Mouse (Mus musculus) C2C12 (cell line): ENCODE data around the gene Trp63.

Experiments
- CTCF ChIP-seq: IDR thresholded peaks from one replicate; pipeline ENCODE4 v1.5.1; 2011; ENCODE audit not compliant: control insufficient read depth, insufficient read depth, insufficient read length
- MAX ChIP-seq: IDR thresholded peaks from one replicate; pipeline ENCODE4 v1.6.1; 2011; ENCODE audit warnings: mild to moderate bottlenecking, control low read depth
- USF1 ChIP-seq: IDR thresholded peaks from one replicate; pipeline ENCODE4 v1.6.1; 2011; ENCODE audit warnings: low read depth, mild to moderate bottlenecking, control low read depth, moderate library complexity

GRCm38 (mm10) chr16:25832576-25832975 is 149.0 kb downstream of the Trp63 start:
- TF ChIP-seq CTCF: no peak
- no peak for TF ChIP-seq MAX
- TF ChIP-seq USF1: no peak
